Mouse (Mus musculus): ENCODE results near the gene Aebp1. TPM values are rescaled to one million over a fixed set of nuclear protein-coding genes. Genes with fewer than 3 reads are reported as not detected.

Aebp1 gene
- polyA plus RNA-seq, 1 experiment from 2014 or later, result 21.4 TPM

Other genes with a start within 250 kb of the Aebp1 start
- 174 and 184 TPM in 2 replicates for gene Mrps24, start 146.3 kb upstream of the Aebp1 start, polyA plus RNA-seq (2014; fragmentation: Nextera tagmentation; extraction: Ambion mirVana)
- 14.2 and 18.7 TPM in 2 replicates for gene Urgcp, start 99.6 kb upstream of the Aebp1 start, polyA plus RNA-seq (2014; fragmentation: Nextera tagmentation; extraction: Ambion mirVana)
- 88.3 and 90.3 TPM in 2 replicates for gene Dbnl, start 73.5 kb upstream of the Aebp1 start, polyA plus RNA-seq (2014; fragmentation: Nextera tagmentation; extraction: Ambion mirVana)
- gene Pgam2, start 58.2 kb upstream of the Aebp1 start, polyA plus RNA-seq (2014; fragmentation: Nextera tagmentation; extraction: Ambion mirVana), result 761 and 811 TPM in 2 replicates
- gene Polm, start 23.9 kb upstream of the Aebp1 start, polyA plus RNA-seq (2014; fragmentation: Nextera tagmentation; extraction: Ambion mirVana), result 5.1 and 5.7 TPM in 2 replicates
- gene Pold2, start 16.3 kb downstream of the Aebp1 start, polyA plus RNA-seq (2014; fragmentation: Nextera tagmentation; extraction: Ambion mirVana), result 86.8 and 95.2 TPM in 2 replicates
- gene Myl7, start 36.8 kb downstream of the Aebp1 start, polyA plus RNA-seq (2014; fragmentation: Nextera tagmentation; extraction: Ambion mirVana), result 7,501 and 8,192 TPM in 2 replicates
- 2.0 and 2.6 TPM in 2 replicates for gene Gck, start 88.1 kb downstream of the Aebp1 start, polyA plus RNA-seq (2014; fragmentation: Nextera tagmentation; extraction: Ambion mirVana)
- 19.3 and 25.4 TPM in 2 replicates for gene Ykt6, start 93.7 kb downstream of the Aebp1 start, polyA plus RNA-seq (2014; fragmentation: Nextera tagmentation; extraction: Ambion mirVana)
- 2.4 and 2.7 TPM in 2 replicates for gene Camk2b, start 204.4 kb downstream of the Aebp1 start, polyA plus RNA-seq (2014; fragmentation: Nextera tagmentation; extraction: Ambion mirVana)